Mouse (Mus musculus): Measurements from ENCODE around the gene Foxk2. TPM values are rescaled to one million over a fixed set of nuclear protein-coding genes. Genes with fewer than 3 reads are reported as not detected.

The Foxk2 gene
- polyA plus RNA-seq, 1 experiment from 2014 or later: 2.1 TPM

DNA sequence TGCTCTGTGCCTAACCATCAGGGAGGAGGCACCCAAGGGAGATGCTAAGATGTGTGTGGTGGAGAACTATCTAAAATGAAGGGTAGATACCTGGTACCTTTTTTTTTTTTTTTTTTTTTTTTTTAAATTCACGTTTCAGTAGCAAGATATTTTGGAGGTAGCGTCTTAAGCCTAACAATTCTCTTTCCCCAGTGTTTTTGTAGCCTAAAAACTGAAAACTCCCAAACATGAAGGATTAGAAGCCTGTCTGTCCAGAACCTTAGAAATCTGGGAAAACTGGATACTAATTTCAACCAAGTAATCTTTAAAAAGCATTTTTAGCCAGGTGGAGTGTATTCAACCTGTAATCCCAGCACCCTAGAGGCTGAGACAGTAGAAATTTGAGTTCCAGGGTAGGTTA is 1.3 kb downstream of the Foxk2 start:
- no peaks in the 10 kb centered on the region for H3K9me3 ChIP-seq (replicated peaks; ENCODE audit: control insufficient read depth, low read length)
- H3K4me2 ChIP-seq (ENCODE audit: low read depth, low read length): peak overlapping the region; percentile 88
- H3K27ac ChIP-seq (ENCODE audit: low read length): peak overlapping the region; percentile 82
- peak overlapping the region; percentile 95 for H3K4me3 ChIP-seq (ENCODE audit: low read depth, low read length)
- peaks cover 25% of the 10 kb centered on the region for H3K4me1 ChIP-seq (ENCODE audit: control insufficient read depth, low read depth, low read length)
- 38% methylated on average over 2 of the region's 2 CpGs for WGBS (ENCODE audit: insufficient replicate concordance)
- H3K27me3 ChIP-seq (ENCODE audit: control insufficient read depth, insufficient read depth, low read depth, low read length): no peaks in the 10 kb centered on the region
- no peak for ATAC-seq (ENCODE audit: low read depth)
- H3K9ac ChIP-seq (ENCODE audit: low read depth, low read length): peak overlapping the region; percentile 96
- H3K36me3 ChIP-seq (ENCODE audit: control insufficient read depth, insufficient read depth): peaks cover 17% of the 10 kb centered on the region

GRCm38 (mm10) chr11:121277516-121277915 is 17.7 kb downstream of the Foxk2 start:
- H3K27me3 ChIP-seq (ENCODE audit: control insufficient read depth, insufficient read depth, low read depth, low read length): no peaks in the 10 kb centered on the region
- H3K4me2 ChIP-seq (ENCODE audit: low read depth, low read length): no peak overlapping the region
- no peaks in the 10 kb centered on the region; the same call in 1 of the 2 replicates for H3K36me3 ChIP-seq (ENCODE audit: control insufficient read depth, insufficient read depth)
- H3K4me3 ChIP-seq (ENCODE audit: low read depth, low read length): no peak overlapping the region
- WGBS (ENCODE audit: insufficient replicate concordance): 80% methylated on average over 8 of the region's 8 CpGs
- H3K27ac ChIP-seq (ENCODE audit: low read length): no peak overlapping the region
- no peaks in the 10 kb centered on the region for H3K9me3 ChIP-seq (replicated peaks; ENCODE audit: control insufficient read depth, low read length)
- H3K4me1 ChIP-seq (ENCODE audit: control insufficient read depth, low read depth, low read length): peaks cover 7% of the 10 kb centered on the region
- no peak for ATAC-seq (ENCODE audit: low read depth)
- H3K9ac ChIP-seq (ENCODE audit: low read depth, low read length): no peak overlapping the region

- Histone ChIP-seq H3K4me1 (ENCODE audit: control insufficient read depth, low read depth, low read length) (peaks cover 10% of the 10 kb centered on the region), H3K4me2 (ENCODE audit: low read depth, low read length) (no peak overlapping the region), H3K4me3 (ENCODE audit: low read depth, low read length) (no peak overlapping the region), H3K9ac (ENCODE audit: low read depth, low read length) (no peak overlapping the region), H3K36me3 (ENCODE audit: control insufficient read depth, insufficient read depth) (no peaks in the 10 kb centered on the region; the same call in 1 of the 2 replicates), H3K27ac (ENCODE audit: low read length) (no peak overlapping the region), H3K27me3 (ENCODE audit: control insufficient read depth, insufficient read depth, low read depth, low read length) (no peaks in the 10 kb centered on the region), H3K9me3 (replicated peaks; ENCODE audit: control insufficient read depth, low read length) (no peaks in the 10 kb centered on the region)
- ATAC-seq (ENCODE audit: low read depth): no peak
- 76% methylated on average over 3 of the region's 3 CpGs for WGBS (ENCODE audit: insufficient replicate concordance)
These were observed 18.2 kb downstream of the Foxk2 start for GRCm38 (mm10) chr11:121278011-121278410.

DNA sequence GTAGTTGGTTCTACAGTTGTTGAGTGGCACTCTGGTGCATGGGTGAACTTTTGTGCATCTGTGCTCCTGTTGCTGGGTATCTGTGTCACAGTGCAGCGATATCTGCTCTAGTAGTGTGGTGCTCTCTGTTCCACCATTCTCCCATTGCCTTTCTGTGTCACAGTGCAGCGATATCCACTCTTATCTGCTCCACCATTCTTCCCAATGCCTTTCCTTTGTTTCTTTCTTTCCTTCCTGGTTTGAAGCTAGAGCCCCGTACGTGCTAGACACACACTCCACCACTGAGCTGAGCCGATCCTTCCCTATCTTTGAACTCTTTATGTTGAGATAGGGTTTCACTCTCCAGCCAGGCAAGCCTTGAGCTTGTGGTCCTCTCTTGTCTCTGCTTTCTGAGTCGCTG is 23.1 kb downstream of the Foxk2 start:
- no peaks in the 10 kb centered on the region for H3K9me3 ChIP-seq (replicated peaks; ENCODE audit: control insufficient read depth, low read length)
- H3K36me3 ChIP-seq (ENCODE audit: control insufficient read depth, insufficient read depth): peaks cover 21% of the 10 kb centered on the region
- no peak overlapping the region for H3K4me3 ChIP-seq (ENCODE audit: low read depth, low read length)
- no peak overlapping the region for H3K9ac ChIP-seq (ENCODE audit: low read depth, low read length)
- no peak overlapping the region for H3K4me2 ChIP-seq (ENCODE audit: low read depth, low read length)
- H3K4me1 ChIP-seq (ENCODE audit: control insufficient read depth, low read depth, low read length): peaks cover 10% of the 10 kb centered on the region
- H3K27me3 ChIP-seq (ENCODE audit: control insufficient read depth, insufficient read depth, low read depth, low read length): no peaks in the 10 kb centered on the region
- WGBS (ENCODE audit: insufficient replicate concordance): 17% methylated on average over 6 of the region's 6 CpGs
- H3K27ac ChIP-seq (ENCODE audit: low read length): no peak overlapping the region
- ATAC-seq (ENCODE audit: low read depth): peak; percentile 49

DNA sequence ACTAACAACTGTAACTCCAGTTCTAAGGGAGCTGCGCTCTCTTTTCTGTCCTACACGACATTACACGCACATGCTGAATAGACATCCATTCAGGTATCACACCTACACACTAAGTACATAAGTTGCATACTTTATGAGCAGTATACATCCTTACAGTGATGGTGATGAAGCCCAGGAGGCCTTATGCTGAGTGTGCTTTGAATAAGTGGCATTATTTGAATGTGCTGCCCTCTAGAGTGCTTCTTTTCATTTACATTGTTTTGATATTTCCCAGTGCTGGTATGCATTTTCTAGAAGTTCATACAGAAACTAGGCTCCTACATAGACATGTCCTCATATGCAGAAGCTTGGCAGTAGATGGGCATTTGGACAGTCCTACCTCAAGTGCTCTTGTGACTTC is 30.1 kb downstream of the Foxk2 start:
- H3K36me3 ChIP-seq (ENCODE audit: control insufficient read depth, insufficient read depth): peaks cover 42% of the 10 kb centered on the region
- WGBS (ENCODE audit: insufficient replicate concordance): 93% methylated on average over 3 of the region's 3 CpGs
- H3K4me3 ChIP-seq (ENCODE audit: low read depth, low read length): no peak overlapping the region
- H3K4me1 ChIP-seq (ENCODE audit: control insufficient read depth, low read depth, low read length): no peaks in the 10 kb centered on the region
- no peak overlapping the region for H3K9ac ChIP-seq (ENCODE audit: low read depth, low read length)
- ATAC-seq (ENCODE audit: low read depth): no peak
- H3K27me3 ChIP-seq (ENCODE audit: control insufficient read depth, insufficient read depth, low read depth, low read length): no peaks in the 10 kb centered on the region
- H3K4me2 ChIP-seq (ENCODE audit: low read depth, low read length): no peak overlapping the region
- H3K27ac ChIP-seq (ENCODE audit: low read length): no peak overlapping the region
- H3K9me3 ChIP-seq (replicated peaks; ENCODE audit: control insufficient read depth, low read length): no peaks in the 10 kb centered on the region

DNA sequence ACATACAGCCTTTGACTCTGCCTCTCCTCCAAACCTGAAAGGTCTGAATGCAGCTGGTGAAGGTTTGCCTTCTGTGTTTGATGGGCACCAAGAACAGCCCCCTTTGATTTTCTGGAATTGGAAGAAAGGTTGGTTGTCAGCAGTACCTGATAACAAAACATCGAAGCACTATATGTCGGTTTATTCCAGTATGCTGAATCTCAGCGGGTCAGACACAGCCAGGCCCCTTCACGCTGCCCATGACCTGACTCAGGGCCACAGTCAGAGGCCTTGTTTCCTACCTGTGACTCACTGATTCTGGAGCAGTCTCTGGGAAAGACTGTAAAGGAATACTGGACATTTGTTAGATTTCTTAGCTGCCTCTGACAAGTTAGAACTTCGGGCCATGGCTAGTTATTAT is 35.0 kb downstream of the Foxk2 start:
- H3K36me3 ChIP-seq (ENCODE audit: control insufficient read depth, insufficient read depth): peaks cover 36% of the 10 kb centered on the region
- no peak for ATAC-seq (ENCODE audit: low read depth)
- H3K9ac ChIP-seq (ENCODE audit: low read depth, low read length): no peak overlapping the region
- no peak overlapping the region for H3K4me2 ChIP-seq (ENCODE audit: low read depth, low read length)
- H3K27me3 ChIP-seq (ENCODE audit: control insufficient read depth, insufficient read depth, low read depth, low read length): no peaks in the 10 kb centered on the region
- H3K4me1 ChIP-seq (ENCODE audit: control insufficient read depth, low read depth, low read length): no peaks in the 10 kb centered on the region
- no peak overlapping the region for H3K27ac ChIP-seq (ENCODE audit: low read length)
- no peaks in the 10 kb centered on the region for H3K9me3 ChIP-seq (replicated peaks; ENCODE audit: control insufficient read depth, low read length)
- no peak overlapping the region for H3K4me3 ChIP-seq (ENCODE audit: low read depth, low read length)
- 91% methylated on average over 5 of the region's 5 CpGs for WGBS (ENCODE audit: insufficient replicate concordance)

DNA sequence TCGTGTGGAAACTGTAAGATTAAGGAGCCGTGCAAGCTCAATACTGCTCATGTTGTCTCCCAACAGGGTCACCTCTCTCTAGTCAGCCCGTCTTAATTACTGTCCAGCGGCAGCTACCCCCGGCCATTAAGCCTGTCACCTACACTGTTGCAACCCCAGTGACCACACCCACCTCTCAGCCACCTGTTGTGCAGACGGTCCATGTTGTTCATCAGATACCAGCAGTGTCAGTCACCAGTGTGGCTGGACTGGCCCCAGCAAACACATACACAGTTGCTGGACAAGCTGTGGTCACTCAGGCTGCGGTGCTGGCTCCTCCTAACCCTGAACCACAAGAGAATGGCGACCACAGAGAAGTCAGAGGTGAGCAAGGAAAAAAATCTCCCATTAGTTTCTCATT is 38.7 kb downstream of the Foxk2 start:
- Histone ChIP-seq H3K9me3 (replicated peaks; ENCODE audit: control insufficient read depth, low read length) (no peaks in the 10 kb centered on the region), H3K9ac (ENCODE audit: low read depth, low read length) (no peak overlapping the region), H3K27me3 (ENCODE audit: control insufficient read depth, insufficient read depth, low read depth, low read length) (no peaks in the 10 kb centered on the region), H3K4me2 (ENCODE audit: low read depth, low read length) (no peak overlapping the region), H3K4me1 (ENCODE audit: control insufficient read depth, low read depth, low read length) (no peaks in the 10 kb centered on the region), H3K36me3 (ENCODE audit: control insufficient read depth, insufficient read depth) (peaks cover 26% of the 10 kb centered on the region), H3K27ac (ENCODE audit: low read length) (no peak overlapping the region), H3K4me3 (ENCODE audit: low read depth, low read length) (no peak overlapping the region)
- ATAC-seq (ENCODE audit: low read depth): no peak
- WGBS (ENCODE audit: insufficient replicate concordance): 80% methylated on average over 8 of the region's 8 CpGs

DNA sequence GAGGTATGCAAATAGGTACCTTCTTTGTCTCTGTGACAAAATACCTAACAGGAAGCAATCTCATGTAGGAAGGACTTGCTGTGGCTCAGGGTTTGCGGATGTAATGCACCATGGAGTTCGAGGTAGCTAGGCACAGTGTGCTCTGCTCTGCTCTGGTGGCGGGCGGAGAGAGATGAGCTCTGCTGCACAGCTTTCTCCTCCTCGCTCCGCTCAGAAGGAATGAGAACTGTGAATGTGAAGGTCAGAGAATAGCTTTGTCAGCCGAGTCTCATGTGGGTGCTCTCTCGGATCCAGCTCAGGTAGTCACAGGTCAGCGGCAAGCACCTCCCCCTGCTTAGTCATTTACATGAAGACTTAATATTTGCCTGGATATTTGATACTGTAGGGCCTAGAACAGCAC is 40.5 kb downstream of the Foxk2 start:
- 86% methylated on average over 9 of the region's 9 CpGs for WGBS (ENCODE audit: insufficient replicate concordance)
- no peak overlapping the region for H3K4me3 ChIP-seq (ENCODE audit: low read depth, low read length)
- no peaks in the 10 kb centered on the region for H3K4me1 ChIP-seq (ENCODE audit: control insufficient read depth, low read depth, low read length)

GRCm38 (mm10) chr11:121305371-121305770 is 45.6 kb downstream of the Foxk2 start:
- H3K4me1 ChIP-seq (ENCODE audit: control insufficient read depth, low read depth, low read length): no peaks in the 10 kb centered on the region
- no peaks in the 10 kb centered on the region; the same call in 1 of the 2 replicates for H3K9me3 ChIP-seq (replicated peaks; ENCODE audit: control insufficient read depth, low read length)
- WGBS (ENCODE audit: insufficient replicate concordance): 77% methylated on average over 6 of the region's 6 CpGs
- H3K9ac ChIP-seq (ENCODE audit: low read depth, low read length): no peak overlapping the region
- H3K36me3 ChIP-seq (ENCODE audit: control insufficient read depth, insufficient read depth): peaks cover 35% of the 10 kb centered on the region
- no peak for ATAC-seq (ENCODE audit: low read depth)
- H3K4me3 ChIP-seq (ENCODE audit: low read depth, low read length): no peak overlapping the region
- no peaks in the 10 kb centered on the region for H3K27me3 ChIP-seq (ENCODE audit: control insufficient read depth, insufficient read depth, low read depth, low read length)
- H3K27ac ChIP-seq (ENCODE audit: low read length): no peak overlapping the region
- no peak overlapping the region for H3K4me2 ChIP-seq (ENCODE audit: low read depth, low read length)

More for the DNA sequence above, 40.5 kb downstream of the Foxk2 start:
- Histone ChIP-seq H3K4me2 (ENCODE audit: low read depth, low read length) (no peak overlapping the region), H3K27me3 (ENCODE audit: control insufficient read depth, insufficient read depth, low read depth, low read length) (no peaks in the 10 kb centered on the region), H3K27ac (ENCODE audit: low read length) (no peak overlapping the region), H3K36me3 (ENCODE audit: control insufficient read depth, insufficient read depth) (peaks cover 29% of the 10 kb centered on the region), H3K9ac (ENCODE audit: low read depth, low read length) (no peak overlapping the region), H3K9me3 (replicated peaks; ENCODE audit: control insufficient read depth, low read length) (no peaks in the 10 kb centered on the region)
- ATAC-seq (ENCODE audit: low read depth): no peak

All from liver, embryonic 16.5 days (tissue).